Mouse (Mus musculus) heart, adult 2 months (tissue): ENCODE results near the gene Ttll11. TPM values are rescaled to one million over a fixed set of nuclear protein-coding genes. Genes with fewer than 3 reads are reported as not detected.
A peak's percentile ranks its signal among the peaks of the same experiment; 100 is the strongest.

Experiments
- DNase-seq, 2 experiments: peaks; one replicate each; pipeline ENCODE4 v3.0.0; 2021
- H3K27ac ChIP-seq: fragments of 200-600 bp; 2 replicates; pipeline ENCODE4 v1.8.1; 2022
- H3K27me3 ChIP-seq: fragments of 200-500 bp; 2 replicates; pipeline ENCODE4 v1.6.1; 2012; ENCODE audit warnings: mild to moderate bottlenecking, low read length, inconsistent platforms, mixed read lengths; ENCODE audit not compliant: control insufficient read depth, insufficient read depth
- H3K36me3 ChIP-seq: fragments of 200-500 bp; 2 replicates; pipeline ENCODE4 v1.6.1; 2012; ENCODE audit warnings: low read length, inconsistent platforms; ENCODE audit not compliant: control insufficient read depth, insufficient read depth
- H3K4me1 ChIP-seq: fragments of 200-500 bp; 2 replicates; pipeline ENCODE4 v1.6.1; 2011; ENCODE audit warnings: low read length; ENCODE audit not compliant: control insufficient read depth, insufficient read depth
- H3K4me3 ChIP-seq: fragments of 200-600 bp; 2 replicates; pipeline ENCODE4 v1.8.1; 2022
- H3K79me2 ChIP-seq: fragments of 200-500 bp; replicated peaks from 2 replicates; pipeline ENCODE4 v1.6.1; 2012; ENCODE audit warnings: mild to moderate bottlenecking, inconsistent platforms, low read length, moderate library complexity, mixed read lengths; ENCODE audit not compliant: control insufficient read depth, insufficient read depth
- H3K9ac ChIP-seq: fragments of 200-500 bp; 2 replicates; pipeline ENCODE4 v1.6.1; 2012; ENCODE audit warnings: low read depth, mild to moderate bottlenecking, control low read depth, inconsistent platforms, low read length, mixed read lengths
- CTCF ChIP-seq: fragments of 200-600 bp; IDR thresholded peaks from 2 replicates; pipeline ENCODE4 v1.8.1; 2022; ENCODE audit warnings: antibody characterized with exemption, mild to moderate bottlenecking, moderate library complexity
- EP300 ChIP-seq: fragments of 200-500 bp; IDR thresholded peaks from 2 replicates; pipeline ENCODE4 v1.6.1; 2011; ENCODE audit warnings: low read depth, low read length, control low read depth; ENCODE audit not compliant: insufficient read depth
- POLR2A ChIP-seq: fragments of 200-500 bp; IDR thresholded peaks from 2 replicates; pipeline ENCODE4 v1.6.1; 2011; ENCODE audit warnings: mild to moderate bottlenecking, low read depth, low read length, control low read depth; ENCODE audit not compliant: insufficient read depth
- WGBS: fragments of 180-500 bp; shearing (Covaris S2); methylation state at CpG from one replicate; pipeline ENCODE4 v1.1.7; 2018; 5-methylcytosine and 5-hydroxymethylcytosine counted together
- intact Hi-C: fragments of 180-260 bp; cut with DNase I; formaldehyde crosslinking; loops from one replicate; pipeline ENCODE4 v1.15.1; 2025
- polyA plus RNA-seq: library from polyadenylated mRNA; depleted of rRNA; stranded (reverse); fragments of >200 nt; gene quantifications from 2 replicates; pipeline ENCODE4 v1.2.3, GENCODE M21; 2012
- total RNA-seq, 2 experiments: library from RNA; stranded (reverse); gene quantifications; 2 replicates each; pipeline ENCODE4 v1.2.3; 2021

Ttll11 gene
- total and polyA plus RNA-seq, 3 experiments, result 1.2 to 2.2 (median 1.5) TPM

- intact Hi-C loops, result no loop called here
- no peak overlapping the region for H3K9ac ChIP-seq
- no peak for DNase-seq
- H3K79me2 ChIP-seq, result no peaks in the 10 kb centered on the region
- peaks cover 2% of the 10 kb centered on the region; the same call in 1 of the 2 replicates for H3K4me1 ChIP-seq
- TF ChIP-seq CTCF (no peak), POLR2A (no peak), EP300 (no peak)
- 62% methylated on average over 4 of the region's 4 CpGs for WGBS
- H3K27ac ChIP-seq, result no peak overlapping the region
- H3K36me3 ChIP-seq, result no peaks in the 10 kb centered on the region
- no peak overlapping the region for H3K4me3 ChIP-seq
- H3K27me3 ChIP-seq, result no peaks in the 10 kb centered on the region
Measured at GRCm38 (mm10) chr2:35899135-35899474, 80.6 kb downstream of the Ttll11 start.

- Histone ChIP-seq H3K36me3 (no peaks in the 10 kb centered on the region), H3K79me2 (no peaks in the 10 kb centered on the region), H3K4me1 (peaks cover 2% of the 10 kb centered on the region; the same call in 1 of the 2 replicates), H3K9ac (no peak overlapping the region), H3K27me3 (no peaks in the 10 kb centered on the region), H3K27ac (no peak overlapping the region), H3K4me3 (no peak overlapping the region)
- intact Hi-C loops, result no loop called here
- TF ChIP-seq EP300, result peak; percentile 73; the same call in 1 of the 2 replicates
- TF ChIP-seq POLR2A, result no peak
- peak; percentile 61 to 78 for DNase-seq
- WGBS, result 67% methylated on average over 6 of the region's 6 CpGs
Measured at GRCm38 (mm10) chr2:35898425-35899134, 81.1 kb downstream of the Ttll11 start.

- 91% methylated on average over 2 of the region's 2 CpGs for WGBS
- no peak overlapping the region for H3K9ac ChIP-seq
- no peaks in the 10 kb centered on the region for H3K36me3 ChIP-seq
- no peak for TF ChIP-seq POLR2A
- TF ChIP-seq EP300, result no peak
- no peak for TF ChIP-seq CTCF
- H3K4me1 ChIP-seq, result peaks cover 2% of the 10 kb centered on the region; the same call in 1 of the 2 replicates
- intact Hi-C loops, result no loop called here
- no peak for DNase-seq
- no peaks in the 10 kb centered on the region for H3K27me3 ChIP-seq
- H3K27ac ChIP-seq, result no peak overlapping the region
- no peak overlapping the region for H3K4me3 ChIP-seq
- H3K79me2 ChIP-seq, result no peaks in the 10 kb centered on the region
Measured at GRCm38 (mm10) chr2:35897125-35897524, 82.6 kb downstream of the Ttll11 start.

GRCm38 (mm10) chr2:35894512-35894911, 85.2 kb downstream of the Ttll11 start:
- Histone ChIP-seq H3K27me3 (no peaks in the 10 kb centered on the region), H3K4me3 (no peak overlapping the region), H3K9ac (no peak overlapping the region), H3K79me2 (no peaks in the 10 kb centered on the region), H3K4me1 (no peaks in the 10 kb centered on the region; the same call in 1 of the 2 replicates), H3K36me3 (no peaks in the 10 kb centered on the region), H3K27ac (no peak overlapping the region)
- no peak for DNase-seq
- WGBS, result 89% methylated on average over 2 of the region's 2 CpGs
- TF ChIP-seq POLR2A (no peak), CTCF (no peak), EP300 (no peak)
- intact Hi-C loops, result no loop called here

- DNase-seq, result no peak
- intact Hi-C loops, result no loop called here
- Histone ChIP-seq H3K4me3 (no peak overlapping the region), H3K27ac (no peak overlapping the region), H3K79me2 (no peaks in the 10 kb centered on the region), H3K4me1 (no peaks in the 10 kb centered on the region), H3K27me3 (no peaks in the 10 kb centered on the region), H3K9ac (no peak overlapping the region), H3K36me3 (no peaks in the 10 kb centered on the region)
- 88% methylated on average over 3 of the region's 3 CpGs for WGBS
- TF ChIP-seq POLR2A, result no peak
- no peak for TF ChIP-seq CTCF
- TF ChIP-seq EP300, result no peak
Measured at GRCm38 (mm10) chr2:35890635-35891034, 89.1 kb downstream of the Ttll11 start.

GRCm38 (mm10) chr2:35889776-35890175, 89.9 kb downstream of the Ttll11 start:
- Histone ChIP-seq H3K9ac (no peak overlapping the region), H3K27ac (no peak overlapping the region), H3K36me3 (no peaks in the 10 kb centered on the region), H3K27me3 (no peaks in the 10 kb centered on the region), H3K79me2 (no peaks in the 10 kb centered on the region), H3K4me3 (no peak overlapping the region), H3K4me1 (no peaks in the 10 kb centered on the region)
- WGBS, result 77% methylated on average over 2 of the region's 2 CpGs
- intact Hi-C loops, result no loop called here
- TF ChIP-seq POLR2A, result no peak
- no peak for TF ChIP-seq EP300
- no peak for TF ChIP-seq CTCF
- DNase-seq, result no peak
